Mouse (Mus musculus) cortical plate, adult 2 months (tissue): Measurements from ENCODE around the gene Tmem184b.

Experiments
- CTCF ChIP-seq: fragments of 200-500 bp; IDR thresholded peaks from 2 replicates; pipeline ENCODE4 v1.5.1; 2011; ENCODE audit warnings: mild to moderate bottlenecking, control low read depth, low read length; ENCODE audit not compliant: insufficient read depth; ENCODE audit errors: extremely low read depth
- POLR2A ChIP-seq: fragments of 200-500 bp; IDR thresholded peaks from 2 replicates; pipeline ENCODE4 v1.6.1; 2011; ENCODE audit warnings: mild to moderate bottlenecking, low read length, control low read depth; ENCODE audit not compliant: insufficient read depth; ENCODE audit errors: extremely low read depth

DNA sequence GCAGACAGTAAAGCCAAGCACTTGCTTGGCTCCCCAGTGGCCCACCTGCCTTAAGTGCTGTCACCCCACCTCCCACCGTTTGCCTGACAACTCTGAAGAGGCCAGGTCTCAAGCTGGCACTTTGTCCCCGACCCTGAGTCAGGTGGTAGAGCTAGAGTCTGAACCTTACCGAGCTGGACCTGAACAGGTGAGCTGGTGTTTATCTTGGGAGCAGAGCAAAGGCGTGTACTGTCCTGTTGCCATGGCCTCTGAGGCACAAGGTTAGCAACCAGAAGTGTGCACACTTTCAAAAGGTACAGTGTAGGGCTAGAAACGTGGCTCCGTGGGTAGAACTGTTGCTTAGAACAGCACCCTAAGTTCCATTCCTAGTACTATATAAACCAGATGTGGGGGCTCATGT lies 15.2 kb downstream of the Tmem184b start:
- no peak for TF ChIP-seq POLR2A
- no peak for TF ChIP-seq CTCF
